Mouse (Mus musculus) mammary gland, adult 2 months (tissue): Measurements from ENCODE around the gene 1700008O03Rik. TPM values are rescaled to one million over a fixed set of nuclear protein-coding genes. Genes with fewer than 3 reads are reported as not detected.

Experiments used
- polyA plus RNA-seq: library from polyadenylated mRNA; depleted of rRNA; stranded (reverse); fragments of >200 nt; gene quantifications from 2 replicates; pipeline ENCODE4 v1.2.3, GENCODE M21; 2012; ENCODE audit warnings: low replicate concordance; rRNA removed

1700008O03Rik gene
- polyA plus RNA-seq = 0.94 and 1.2 TPM in 2 replicates

DNA sequence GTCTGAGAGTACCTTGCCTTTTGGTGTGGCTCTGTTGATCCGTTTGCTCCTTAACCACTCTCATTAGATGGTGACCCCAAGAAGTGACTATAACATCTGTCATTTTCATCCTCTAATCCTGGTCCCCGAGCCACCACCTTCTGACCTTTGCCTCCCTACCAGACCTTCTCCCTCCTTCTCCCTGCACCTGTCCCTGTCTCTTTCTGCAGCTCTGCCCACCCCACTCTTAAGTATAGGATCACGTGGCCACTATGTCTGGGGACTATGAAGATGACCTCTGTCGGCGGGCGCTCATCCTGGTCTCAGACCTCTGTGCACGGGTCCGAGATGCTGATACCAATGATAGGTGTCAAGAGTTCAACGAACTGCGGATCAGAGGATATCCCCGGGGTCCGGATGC, at the start of gene 1700008O03Rik:
1700008O03Rik (minus strand) TSS at position 101 of the 400 bp plus-strand sequence.

DNA sequence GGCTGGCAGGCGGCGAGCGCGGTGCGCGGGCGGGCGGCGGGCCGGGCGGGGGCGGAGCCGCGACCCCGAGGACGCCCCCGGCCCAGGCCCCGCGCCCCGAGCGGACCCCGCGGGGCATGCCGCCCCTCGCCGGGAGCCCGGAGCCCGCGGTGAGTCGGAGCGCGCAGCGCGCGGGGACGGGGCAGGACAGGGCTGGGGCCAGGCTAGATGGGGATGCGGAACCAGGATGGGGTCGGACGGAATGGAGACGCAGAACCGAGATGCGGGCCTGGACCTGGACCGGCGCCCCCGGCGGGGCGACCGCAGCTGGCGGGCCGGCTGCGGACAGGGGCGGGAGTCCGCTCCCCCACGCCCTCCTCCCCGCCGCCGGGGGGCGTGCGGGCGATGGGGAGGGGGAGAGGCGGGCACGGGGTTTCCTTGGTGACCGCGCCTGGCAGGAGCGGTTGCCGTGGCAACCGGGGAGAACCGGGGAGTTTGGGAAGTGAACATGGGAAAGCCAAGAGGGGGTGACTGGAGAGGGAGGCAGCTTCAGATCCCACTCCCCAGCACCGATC, 43.4 kb upstream of the 1700008O03Rik start, which contains the start of gene Lrrc4b:
Lrrc4b (plus strand) TSS at position 51 of the 554 bp plus-strand sequence.

DNA sequence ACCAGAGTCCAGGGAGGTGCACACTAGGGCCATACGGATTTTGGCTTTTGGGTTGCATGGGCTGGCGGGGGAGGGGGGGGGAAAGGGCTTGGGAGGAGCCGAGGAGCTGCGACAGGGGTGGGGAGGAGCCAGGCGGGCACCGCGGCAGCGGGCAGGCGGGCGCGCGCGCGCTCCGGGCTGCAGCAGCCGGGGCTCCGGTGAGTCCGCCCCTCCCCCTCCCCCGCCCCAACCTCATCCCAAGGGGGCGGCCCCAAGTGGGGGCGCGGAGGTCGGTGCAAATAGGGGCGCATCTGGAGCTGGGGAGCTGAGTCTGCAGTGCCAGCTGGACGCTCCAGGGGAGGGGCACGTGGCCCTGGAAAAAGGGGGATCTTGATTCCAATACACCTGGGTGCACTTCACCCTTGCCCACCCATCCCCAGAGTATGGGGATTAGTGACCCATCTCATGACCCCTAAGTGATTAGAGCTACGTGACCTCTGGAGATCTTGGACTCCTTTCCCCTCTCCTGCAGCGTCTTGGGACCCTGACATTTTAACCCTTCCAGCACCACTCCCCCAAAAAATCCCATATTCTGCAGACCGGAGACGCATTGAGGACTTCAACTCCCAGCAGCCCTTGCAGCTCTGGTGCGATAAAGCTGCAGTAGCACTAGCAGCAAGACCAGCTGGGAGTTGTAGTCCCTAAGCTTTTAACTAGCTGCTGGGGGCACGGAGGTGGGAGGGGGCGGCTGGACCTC, 1.5 kb downstream of the 1700008O03Rik start, which contains the start of gene Syt3:
Syt3 (plus strand) TSS at position 123 of the 736 bp plus-strand sequence.

Other genes with a start within 250 kb of the 1700008O03Rik start
- not detected in 2 replicates for gene Klk1b16, start 249.1 kb downstream of the 1700008O03Rik start, polyA plus RNA-seq
- gene Klk1b24, start 197.6 kb downstream of the 1700008O03Rik start, polyA plus RNA-seq = not detected in 2 replicates
- not detected in 2 replicates for gene Klk1b3, start 187.6 kb downstream of the 1700008O03Rik start, polyA plus RNA-seq
- gene Klk1b4, start 178.4 kb downstream of the 1700008O03Rik start, polyA plus RNA-seq = not detected in 2 replicates
- not detected in 2 replicates for gene Klk1b5, start 169.9 kb downstream of the 1700008O03Rik start, polyA plus RNA-seq
- gene Klk1, start 160.5 kb downstream of the 1700008O03Rik start, polyA plus RNA-seq = 5.2 and 8.6 TPM in 2 replicates
- gene Gm36864, start 149.6 kb downstream of the 1700008O03Rik start, polyA plus RNA-seq = not detected in 2 replicates
- 1.3 and 2.7 TPM in 2 replicates for gene 1700028J19Rik, start 139.1 kb downstream of the 1700008O03Rik start, polyA plus RNA-seq
- 75.6 and 148 TPM in 2 replicates for gene 2410002F23Rik, start 139.1 kb downstream of the 1700008O03Rik start, polyA plus RNA-seq
- not detected in 2 replicates for gene Acp4, start 128.4 kb downstream of the 1700008O03Rik start, polyA plus RNA-seq
- not detected in 2 replicates for gene Gm15517, start 124.4 kb downstream of the 1700008O03Rik start, polyA plus RNA-seq
- gene Clec11a, start 78.9 kb downstream of the 1700008O03Rik start, polyA plus RNA-seq = 4.7 and 10.7 TPM in 2 replicates
- 0.89 and 3.2 TPM in 2 replicates for gene Shank1, start 75.6 kb downstream of the 1700008O03Rik start, polyA plus RNA-seq
- 5.9 and 7.8 TPM in 2 replicates for gene Syt3, start 1.7 kb downstream of the 1700008O03Rik start, polyA plus RNA-seq
- gene Lrrc4b, start 43.2 kb upstream of the 1700008O03Rik start, polyA plus RNA-seq = 0.72 and 1.2 TPM in 2 replicates
- gene Aspdh, start 79.6 kb upstream of the 1700008O03Rik start, polyA plus RNA-seq = 0.29 and 3.4 TPM in 2 replicates
- 157 and 197 TPM in 2 replicates for gene Josd2, start 82.2 kb upstream of the 1700008O03Rik start, polyA plus RNA-seq
- 309 and 442 TPM in 2 replicates for gene Emc10, start 110.7 kb upstream of the 1700008O03Rik start, polyA plus RNA-seq
- 7.2 and 13.2 TPM in 2 replicates for gene Fam71e1, start 110.8 kb upstream of the 1700008O03Rik start, polyA plus RNA-seq
- 0.42 and 270 TPM in 2 replicates for gene Mybpc2, start 138.8 kb upstream of the 1700008O03Rik start, polyA plus RNA-seq
- 56.8 and 111 TPM in 2 replicates for gene Spib, start 146.3 kb upstream of the 1700008O03Rik start, polyA plus RNA-seq
- gene Pold1, start 163.0 kb upstream of the 1700008O03Rik start, polyA plus RNA-seq = 37.9 and 80.4 TPM in 2 replicates
- gene Nr1h2, start 168.1 kb upstream of the 1700008O03Rik start, polyA plus RNA-seq = 144 and 274 TPM in 2 replicates
- 46.1 and 70.1 TPM in 2 replicates for gene Napsa, start 186.6 kb upstream of the 1700008O03Rik start, polyA plus RNA-seq
- gene Kcnc3, start 204.8 kb upstream of the 1700008O03Rik start, polyA plus RNA-seq = 1.5 and 1.9 TPM in 2 replicates